Mouse (Mus musculus) heart, embryonic 11.5 days (tissue): ENCODE data around the gene Atad5. TPM values are rescaled to one million over a fixed set of nuclear protein-coding genes. Genes with fewer than 3 reads are reported as not detected.
A peak's percentile ranks its signal among the peaks of the same experiment; 100 is the strongest.

ENCODE experiments used
- ATAC-seq: fragments of 200-750 bp; cut with Nextera tagmentation; replicated peaks from 2 replicates; pipeline ENCODE4 v1.8.0; 2017; ENCODE audit warnings: moderate library complexity; ENCODE audit not compliant: insufficient number of reproducible peaks, low FRiP score, low TSS enrichment
- H3K27ac ChIP-seq: fragments of 300-500 bp; sonication (generic); 2 replicates; pipeline ENCODE4 v1.5.1; 2014; ENCODE audit warnings: mild to moderate bottlenecking, low read depth, low read length
- H3K27me3 ChIP-seq: fragments of 300-500 bp; sonication (generic); 2 replicates; pipeline ENCODE4 v1.6.1; 2014; ENCODE audit warnings: mild to moderate bottlenecking, low read length, mixed read lengths; ENCODE audit not compliant: control insufficient read depth, insufficient read depth
- H3K36me3 ChIP-seq: fragments of 300-500 bp; sonication (generic); 2 replicates; pipeline ENCODE4 v1.6.1; 2014; ENCODE audit warnings: mild to moderate bottlenecking, low read length, moderate library complexity, mixed read lengths; ENCODE audit not compliant: control insufficient read depth, insufficient read depth
- H3K4me1 ChIP-seq: fragments of 300-500 bp; sonication (generic); 2 replicates; pipeline ENCODE4 v1.6.1; 2014; ENCODE audit warnings: low read length; ENCODE audit not compliant: control insufficient read depth, insufficient read depth
- H3K4me2 ChIP-seq: fragments of 300-500 bp; sonication (generic); 2 replicates; pipeline ENCODE4 v1.6.1; 2014; ENCODE audit warnings: mild to moderate bottlenecking, moderate library complexity
- H3K4me3 ChIP-seq: fragments of 300-500 bp; sonication (generic); 2 replicates; pipeline ENCODE4 v1.5.1; 2014; ENCODE audit warnings: low read depth, low read length
- H3K9ac ChIP-seq: fragments of 300-500 bp; sonication (generic); 2 replicates; pipeline ENCODE4 v1.6.1; 2014; ENCODE audit warnings: mild to moderate bottlenecking, low read depth, low read length, moderate library complexity
- H3K9me3 ChIP-seq: fragments of 300-500 bp; sonication (generic); replicated peaks from 2 replicates; pipeline ENCODE4 v1.6.1; 2016; ENCODE audit warnings: low read length; ENCODE audit not compliant: control insufficient read depth
- WGBS: fragments of 180-500 bp; shearing (Covaris S2); extraction: QIAGEN DNeasy Blood & Tissue Kit; methylation state at CpG from one replicate; pipeline ENCODE4 v1.1.7; 2014; ENCODE audit not compliant: insufficient replicate concordance; 5-methylcytosine and 5-hydroxymethylcytosine counted together
- polyA plus RNA-seq: library from polyadenylated mRNA; unstranded; fragments of >200 nt; fragmentation: Nextera tagmentation; extraction: Ambion mirVana; gene quantifications from 2 replicates; pipeline ENCODE4 v1.2.1, GENCODE M21; 2014

The Atad5 gene
- 8.1 and 8.9 TPM in 2 replicates for polyA plus RNA-seq

DNA sequence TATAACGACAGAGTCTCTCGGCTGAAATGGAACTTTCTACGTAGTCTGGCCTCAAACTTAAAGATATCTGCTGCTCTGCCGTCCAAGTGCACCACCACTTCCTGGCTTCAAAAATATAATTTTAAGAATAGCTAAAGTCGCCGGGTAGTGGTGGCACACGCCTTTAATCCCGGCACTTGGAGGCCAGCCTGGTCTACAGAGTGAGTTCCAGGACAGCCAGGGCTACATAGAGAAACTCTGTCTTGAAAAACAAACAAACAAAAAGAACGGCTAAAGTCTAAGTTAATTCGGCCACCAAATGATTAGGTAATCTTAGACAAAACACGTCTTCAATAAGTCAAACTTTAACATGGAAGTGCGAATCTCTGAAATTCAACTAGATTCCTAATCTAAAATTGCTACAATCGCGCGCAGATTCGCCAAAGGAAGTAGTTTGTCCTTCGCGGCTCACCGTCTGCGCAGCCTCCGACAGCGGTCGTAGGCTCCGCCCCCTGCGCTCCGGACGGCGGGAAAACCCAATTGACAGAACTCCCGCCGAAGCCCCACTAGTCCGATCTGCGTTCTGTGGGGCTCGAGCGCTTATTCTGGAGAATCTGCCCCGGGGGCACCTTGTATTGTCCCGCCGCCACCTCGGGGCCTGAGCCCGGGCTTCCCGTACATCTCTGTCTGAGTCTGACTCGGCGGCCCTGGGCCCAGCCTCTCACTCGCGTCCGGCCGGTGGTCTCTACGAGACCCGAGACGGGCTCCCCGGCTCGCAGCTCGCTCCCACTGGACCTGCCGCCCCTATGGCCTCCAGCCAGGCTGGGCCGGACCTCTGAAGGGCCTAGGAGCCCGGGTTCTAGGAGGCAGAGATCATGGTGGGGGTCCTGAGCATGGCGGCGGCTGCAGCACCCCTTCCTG lies at the start of gene Atad5:
TSS of gene Atad5 (plus strand) at position 484 of the 900 bp plus-strand sequence.
- 4% methylated on average over 57 of the region's 57 CpGs for WGBS
- H3K9ac ChIP-seq = peak within 1 kb of the TSS; percentile 97
- ATAC-seq = peak; percentile 72; the same call in 1 of the 2 replicates

GRCm38 (mm10) chr11:80042615-80043418 lies 46.4 kb upstream of the Atad5 start:
- no peaks in the 10 kb centered on the region for H3K4me1 ChIP-seq
- H3K4me2 ChIP-seq = no peak overlapping the region
- H3K9me3 ChIP-seq = no peaks in the 10 kb centered on the region
- ATAC-seq = no peak
- no peaks in the 10 kb centered on the region for H3K36me3 ChIP-seq
- no peak overlapping the region for H3K4me3 ChIP-seq
- no peak overlapping the region for H3K27ac ChIP-seq
- H3K9ac ChIP-seq = no peak overlapping the region
- WGBS = 63% methylated on average over 10 of the region's 10 CpGs
- no peaks in the 10 kb centered on the region for H3K27me3 ChIP-seq

More for the DNA sequence above, at the start of gene Atad5:
- Histone ChIP-seq H3K36me3 (no peaks in the 10 kb centered on the region), H3K27ac (peak within 1 kb of the TSS; percentile 75), H3K4me1 (no peaks in the 10 kb centered on the region; the same call in 1 of the 2 replicates), H3K27me3 (no peaks in the 10 kb centered on the region), H3K9me3 (no peaks in the 10 kb centered on the region), H3K4me3 (peak within 1 kb of the TSS; percentile 100), H3K4me2 (peak within 1 kb of the TSS; percentile 66)

- ATAC-seq = no peak
- no peaks in the 10 kb centered on the region for H3K4me1 ChIP-seq
- no peaks in the 10 kb centered on the region for H3K36me3 ChIP-seq
- H3K9ac ChIP-seq = no peak overlapping the region
- H3K4me2 ChIP-seq = no peak overlapping the region
- no peaks in the 10 kb centered on the region for H3K27me3 ChIP-seq
- H3K9me3 ChIP-seq = no peaks in the 10 kb centered on the region
- no peak overlapping the region for H3K27ac ChIP-seq
- H3K4me3 ChIP-seq = no peak overlapping the region
- 82% methylated on average over 8 of the region's 8 CpGs for WGBS
Observed at GRCm38 (mm10) chr11:80043419-80043817, 45.8 kb upstream of the Atad5 start.

GRCm38 (mm10) chr11:80046856-80047255 lies 42.3 kb upstream of the Atad5 start:
- no peak overlapping the region for H3K9ac ChIP-seq
- WGBS = 66% methylated on average over 7 of the region's 7 CpGs
- H3K27me3 ChIP-seq = no peaks in the 10 kb centered on the region
- ATAC-seq = peak; percentile 31; the same call in 1 of the 2 replicates
- no peak overlapping the region for H3K4me2 ChIP-seq
- H3K9me3 ChIP-seq = no peaks in the 10 kb centered on the region
- H3K4me1 ChIP-seq = peaks cover 10% of the 10 kb centered on the region
- no peaks in the 10 kb centered on the region for H3K36me3 ChIP-seq
- H3K27ac ChIP-seq = no peak overlapping the region
- no peak overlapping the region for H3K4me3 ChIP-seq

DNA sequence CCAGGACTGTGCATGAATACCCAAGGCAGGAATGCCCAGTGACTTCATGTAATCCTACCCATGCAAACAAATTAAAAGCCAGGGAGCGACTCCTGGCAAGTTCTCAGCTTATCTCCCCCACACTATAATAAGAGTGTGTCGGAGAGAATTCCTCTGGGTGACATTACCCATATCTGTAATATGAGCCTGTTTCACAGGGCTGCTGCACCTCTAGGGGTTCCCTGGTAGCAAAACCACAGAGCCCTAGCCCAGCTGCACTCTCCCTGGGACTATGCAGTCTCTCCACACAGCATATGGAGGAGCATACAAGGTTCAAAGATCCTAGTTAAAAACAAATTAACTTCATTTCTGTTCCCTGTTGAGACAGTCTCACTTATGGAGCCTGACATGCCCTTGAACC lies 39.1 kb upstream of the Atad5 start:
- Histone ChIP-seq H3K9ac (no peak overlapping the region), H3K27ac (peak overlapping the region; percentile 11), H3K4me1 (peaks cover 17% of the 10 kb centered on the region), H3K9me3 (no peaks in the 10 kb centered on the region), H3K27me3 (no peaks in the 10 kb centered on the region), H3K36me3 (no peaks in the 10 kb centered on the region), H3K4me2 (no peak overlapping the region), H3K4me3 (no peak overlapping the region)
- WGBS = 34% methylated on average over 2 of the region's 2 CpGs
- peak; percentile 42; the same call in 1 of the 2 replicates for ATAC-seq

DNA sequence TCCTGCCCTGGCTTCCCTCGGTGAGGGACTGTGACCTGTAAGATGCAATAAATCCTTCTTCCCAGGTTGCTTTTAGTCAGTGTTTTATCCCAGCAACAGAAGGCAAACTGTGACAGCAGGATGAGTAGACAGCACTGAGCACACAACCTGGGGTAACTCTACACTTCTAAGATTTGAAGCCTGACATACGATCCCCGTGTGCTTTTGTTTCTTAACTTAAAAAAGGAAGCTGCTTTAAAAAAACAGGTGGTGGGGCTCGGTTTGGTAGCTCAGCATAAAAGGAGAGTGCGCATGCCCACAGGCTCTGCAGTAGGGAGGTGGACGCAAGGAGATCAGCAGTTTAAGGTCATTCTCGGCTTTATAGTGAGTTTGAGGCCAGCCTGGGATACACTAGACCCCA lies 36.7 kb upstream of the Atad5 start:
- Histone ChIP-seq H3K9me3 (no peaks in the 10 kb centered on the region), H3K27ac (no peak overlapping the region), H3K27me3 (no peaks in the 10 kb centered on the region), H3K4me2 (no peak overlapping the region), H3K36me3 (peaks cover 11% of the 10 kb centered on the region), H3K4me1 (peaks cover 17% of the 10 kb centered on the region), H3K9ac (no peak overlapping the region), H3K4me3 (no peak overlapping the region)
- 88% methylated on average over 7 of the region's 7 CpGs for WGBS
- ATAC-seq = no peak

DNA sequence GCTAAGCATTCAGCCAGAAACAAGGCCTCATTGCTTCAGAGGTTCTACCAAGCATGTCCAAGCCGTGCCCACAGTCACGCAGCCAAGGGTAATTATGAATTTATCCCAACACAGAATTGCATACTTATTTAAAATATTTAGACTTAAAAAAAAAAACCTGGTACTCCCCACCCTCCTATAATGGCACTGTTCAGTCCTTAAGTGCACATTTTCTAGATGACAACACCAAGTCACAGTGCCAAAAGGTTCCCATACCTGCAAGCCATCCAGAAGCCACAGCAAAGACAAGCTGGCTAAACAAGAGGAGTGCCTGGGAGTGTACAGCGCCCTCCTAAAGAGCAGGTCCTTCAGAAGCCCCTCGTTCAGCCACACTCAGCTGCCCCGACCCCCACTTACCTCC lies 36.0 kb upstream of the Atad5 start:
- Histone ChIP-seq H3K9ac (no peak overlapping the region), H3K27me3 (no peaks in the 10 kb centered on the region), H3K36me3 (peaks cover 15% of the 10 kb centered on the region), H3K9me3 (no peaks in the 10 kb centered on the region), H3K4me3 (no peak overlapping the region), H3K4me1 (peaks cover 17% of the 10 kb centered on the region), H3K4me2 (no peak overlapping the region), H3K27ac (no peak overlapping the region)
- ATAC-seq = no peak
- 80% methylated on average over 5 of the region's 5 CpGs for WGBS

GRCm38 (mm10) chr11:80054659-80055058 lies 34.5 kb upstream of the Atad5 start:
- no peak overlapping the region for H3K27ac ChIP-seq
- H3K4me2 ChIP-seq = no peak overlapping the region
- H3K27me3 ChIP-seq = no peaks in the 10 kb centered on the region
- no peak overlapping the region for H3K4me3 ChIP-seq
- ATAC-seq = no peak
- WGBS = 39% methylated on average over 4 of the region's 4 CpGs
- H3K9ac ChIP-seq = no peak overlapping the region
- no peaks in the 10 kb centered on the region for H3K9me3 ChIP-seq
- peaks cover 24% of the 10 kb centered on the region for H3K36me3 ChIP-seq
- peaks cover 17% of the 10 kb centered on the region for H3K4me1 ChIP-seq
